Comparison of ENCODE assay signal across 8 mouse cellular contexts in genomic region chr10:39501977-39502706, GRCm38 (mm10).
DNase-seq lines count a peak whose midpoint lies in the region.

No protein-coding gene starts in this region.

- DNase-seq in ovary, postnatal 10 days (ENCODE audit: low spot score), result peak; percentile 41
- DNase-seq in ovary, adult 18-20 months (ENCODE audit: low spot score), result no peak
- peak; percentile 78 for DNase-seq in cerebellum, adult 11-12 months
- peak; percentile 85 to 89 for DNase-seq in heart, adult 18-20 months
- peak; percentile 53 to 55 for DNase-seq in kidney, adult 8-10 months
- DNase-seq in lung, postnatal 25 days (ENCODE audit: low spot score), result peak; percentile 66
- DNase-seq in testis, postnatal 14 days (ENCODE audit: low spot score), result peak; percentile 44
- DNase-seq in spleen, adult 18-20 months, result no peak

Comparison
In these comparisons a context has a peak if more than half of its experiments do, and no peak if none do; other contexts are left out.
1. DNase-seq: peak in ovary, postnatal 10 days (single experiment), cerebellum, adult 11-12 months (single experiment), heart, adult 18-20 months (2 of 2), kidney, adult 8-10 months (2 of 2), lung, postnatal 25 days (single experiment) and testis, postnatal 14 days (single experiment); none in ovary, adult 18-20 months (single experiment) and spleen, adult 18-20 months (0 of 2).